Mouse (Mus musculus): ENCODE results near the gene Rere. TPM values are rescaled to one million over a fixed set of nuclear protein-coding genes. Genes with fewer than 3 reads are reported as not detected.

The Rere gene
- 100 to 1,000 TPM in 1 of 2 experiments, 10 to 100 TPM in 1; 84.7 to 103 TPM for total RNA-seq (2021)

GRCm38 (mm10) chr4:150281018-150281761, at the start of gene Rere:
Gene Rere, plus strand, starts transcription at chr4:150281646.
- intact Hi-C loops (cut with DNase I) = loop anchor here (5.0 kb wide), 1 partner anchor 56 kb away; no protein-coding TSS in a partner anchor
- DNase-seq (ENCODE audit: low spot score in 2 of 2) = peak; percentile 98

GRCm38 (mm10) chr4:150231871-150232270, 49.6 kb upstream of the Rere start:
- intact Hi-C loops (cut with DNase I) = no loop called here
- peak in 1 of 2 experiments; percentile 79 for DNase-seq (ENCODE audit: low spot score in 2 of 2)

GRCm38 (mm10) chr4:150234599-150235327, 46.7 kb upstream of the Rere start:
- intact Hi-C loops (cut with DNase I) = no loop called here
- peak in 1 of 2 experiments; percentile 69 for DNase-seq (ENCODE audit: low spot score in 2 of 2)

GRCm38 (mm10) chr4:150235585-150235984, 45.9 kb upstream of the Rere start:
- DNase-seq (ENCODE audit: low spot score in 2 of 2) = no peak
- intact Hi-C loops (cut with DNase I) = no loop called here

- intact Hi-C loops (cut with DNase I) = no loop called here
- no peak for DNase-seq (ENCODE audit: low spot score in 2 of 2)
Observed at GRCm38 (mm10) chr4:150236031-150236430, 45.4 kb upstream of the Rere start.

- intact Hi-C loops (cut with DNase I) = no loop called here
- peak; percentile 94 to 96 for DNase-seq (ENCODE audit: low spot score in 2 of 2)
Observed at GRCm38 (mm10) chr4:150236521-150237481, 44.6 kb upstream of the Rere start, which contains the start of gene Eno1. Gene Eno1, plus strand, starts transcription at chr4:150236721.

- intact Hi-C loops (cut with DNase I) = no loop called here
- no peak for DNase-seq (ENCODE audit: low spot score in 2 of 2)
Observed at GRCm38 (mm10) chr4:150237636-150238361, 43.6 kb upstream of the Rere start.

GRCm38 (mm10) chr4:150238433-150239086, 42.9 kb upstream of the Rere start:
- intact Hi-C loops (cut with DNase I) = no loop called here
- DNase-seq (ENCODE audit: low spot score in 2 of 2) = no peak

- no peak for DNase-seq (ENCODE audit: low spot score in 2 of 2)
- intact Hi-C loops (cut with DNase I) = no loop called here
Observed at GRCm38 (mm10) chr4:150239087-150239480, 42.4 kb upstream of the Rere start.

- no peak for DNase-seq (ENCODE audit: low spot score in 2 of 2)
- intact Hi-C loops (cut with DNase I) = no loop called here
Observed at GRCm38 (mm10) chr4:150239503-150239902, 41.9 kb upstream of the Rere start.

- intact Hi-C loops (cut with DNase I) = no loop called here
- DNase-seq (ENCODE audit: low spot score in 2 of 2) = peak; percentile 84 to 88
Observed at GRCm38 (mm10) chr4:150239951-150240368, 41.5 kb upstream of the Rere start.

GRCm38 (mm10) chr4:150240381-150240886, 41.0 kb upstream of the Rere start:
- intact Hi-C loops (cut with DNase I) = no loop called here

GRCm38 (mm10) chr4:150241708-150242107, 39.7 kb upstream of the Rere start:
- intact Hi-C loops (cut with DNase I) = no loop called here
- DNase-seq (ENCODE audit: low spot score in 2 of 2) = no peak

More at GRCm38 (mm10) chr4:150240381-150240886, 41.0 kb upstream of the Rere start:
- DNase-seq (ENCODE audit: low spot score in 2 of 2) = no peak

GRCm38 (mm10) chr4:150242745-150243144, 38.7 kb upstream of the Rere start:
- intact Hi-C loops (cut with DNase I) = no loop called here
- DNase-seq (ENCODE audit: low spot score in 2 of 2) = no peak

- intact Hi-C loops (cut with DNase I) = no loop called here
- DNase-seq (ENCODE audit: low spot score in 2 of 2) = no peak
Observed at GRCm38 (mm10) chr4:150245876-150246275, 35.6 kb upstream of the Rere start.

GRCm38 (mm10) chr4:150248009-150248408, 33.4 kb upstream of the Rere start:
- intact Hi-C loops (cut with DNase I) = loop anchor here (2.0 kb wide), 1 partner anchor 71 kb away; no protein-coding TSS in a partner anchor
- peak; percentile 75 to 81 for DNase-seq (ENCODE audit: low spot score in 2 of 2)

GRCm38 (mm10) chr4:150248917-150249316, 32.5 kb upstream of the Rere start:
- intact Hi-C loops (cut with DNase I) = loop anchor here (2.0 kb wide), 1 partner anchor 72 kb away; no protein-coding TSS in a partner anchor
- DNase-seq (ENCODE audit: low spot score in 2 of 2) = no peak

- intact Hi-C loops (cut with DNase I) = loop anchor here (2.0 kb wide), 1 partner anchor 73 kb away; no protein-coding TSS in a partner anchor
- peak in 1 of 2 experiments; percentile 63 for DNase-seq (ENCODE audit: low spot score in 2 of 2)
Observed at GRCm38 (mm10) chr4:150249731-150250270, 31.6 kb upstream of the Rere start.
